Mouse (Mus musculus) neural tube, embryonic 15.5 days (tissue): ENCODE data around the gene Zfp729a. TPM values are rescaled to one million over a fixed set of nuclear protein-coding genes. Genes with fewer than 3 reads are reported as not detected.

Experiments used
- polyA plus RNA-seq: library from polyadenylated mRNA; unstranded; fragments of >200 nt; fragmentation: Nextera tagmentation; extraction: Ambion mirVana; gene quantifications from 2 replicates; pipeline ENCODE4 v1.2.1, GENCODE M21; 2015

Gene Zfp729a
- polyA plus RNA-seq, 1 experiment from 2014 or later = 2.9 TPM

Other genes starting within 250 kb of the Zfp729a start
- gene Zfp429, start 238.0 kb downstream of the Zfp729a start, polyA plus RNA-seq = 4.0 and 5.5 TPM in 2 replicates
- gene Zfp459, start 216.4 kb downstream of the Zfp729a start, polyA plus RNA-seq = 0.50 and 1.6 TPM in 2 replicates
- 5.1 and 7.6 TPM in 2 replicates for gene Zfp874a, start 186.2 kb downstream of the Zfp729a start, polyA plus RNA-seq
- 2.5 and 3.7 TPM in 2 replicates for gene Zfp874b, start 153.5 kb downstream of the Zfp729a start, polyA plus RNA-seq
- gene Zfp58, start 137.2 kb downstream of the Zfp729a start, polyA plus RNA-seq = 10.4 and 11.2 TPM in 2 replicates
- not detected in 2 replicates for gene Gm26965, start 111.6 kb downstream of the Zfp729a start, polyA plus RNA-seq
- gene Zfp87, start 111.6 kb downstream of the Zfp729a start, polyA plus RNA-seq = 30.4 and 37.0 TPM in 2 replicates
- gene Zfp748, start 84.0 kb downstream of the Zfp729a start, polyA plus RNA-seq = 13.1 and 13.2 TPM in 2 replicates
- 4.8 and 4.9 TPM in 2 replicates for gene Zfp729b, start 28.1 kb downstream of the Zfp729a start, polyA plus RNA-seq
- not detected in 2 replicates for gene Gm49345, start within 50 bp of the Zfp729a start, polyA plus RNA-seq
- gene Zfp738, start 49.3 kb upstream of the Zfp729a start, polyA plus RNA-seq = 12.8 and 13.3 TPM in 2 replicates
- 8.2 and 8.5 TPM in 2 replicates for gene Zfp65, start 91.4 kb upstream of the Zfp729a start, polyA plus RNA-seq
- gene Zfp85, start 117.4 kb upstream of the Zfp729a start, polyA plus RNA-seq = 6.5 and 8.1 TPM in 2 replicates
- 3.6 and 3.7 TPM in 2 replicates for gene Zfp493, start 141.9 kb upstream of the Zfp729a start, polyA plus RNA-seq
- 12.7 and 13.2 TPM in 2 replicates for gene Zfp273, start 175.9 kb upstream of the Zfp729a start, polyA plus RNA-seq
- gene Gm10037, start 193.3 kb upstream of the Zfp729a start, polyA plus RNA-seq = 5.8 and 7.2 TPM in 2 replicates
- gene BC048507, start 225.5 kb upstream of the Zfp729a start, polyA plus RNA-seq = not detected in 2 replicates